Mouse (Mus musculus) hindbrain, postnatal 0 days (tissue): ENCODE data around the gene Tmem150b. TPM values are rescaled to one million over a fixed set of nuclear protein-coding genes. Genes with fewer than 3 reads are reported as not detected.

Experiments
- ATAC-seq: fragments of 200-750 bp; cut with Nextera tagmentation; 2 replicates; pipeline ENCODE4 v1.8.0; 2017; ENCODE audit warnings: mild to moderate bottlenecking, moderate TSS enrichment, moderate library complexity
- DNase-seq: peaks from one replicate; pipeline ENCODE4 v3.0.0-alpha.2; 2015; ENCODE audit warnings: low spot score
- H3K27ac ChIP-seq: fragments of 300-500 bp; sonication (generic); 2 replicates; pipeline ENCODE4 v1.5.1; 2014; ENCODE audit warnings: mild to moderate bottlenecking
- H3K27me3 ChIP-seq: fragments of 300-500 bp; sonication (generic); 2 replicates; pipeline ENCODE4 v1.6.1; 2014; ENCODE audit warnings: low read length, mixed read lengths; ENCODE audit not compliant: insufficient read depth
- H3K36me3 ChIP-seq: fragments of 300-500 bp; sonication (generic); 2 replicates; pipeline ENCODE4 v1.6.1; 2014; ENCODE audit warnings: low read length, mixed read lengths; ENCODE audit not compliant: insufficient read depth
- H3K4me1 ChIP-seq: fragments of 300-500 bp; sonication (generic); 2 replicates; pipeline ENCODE4 v1.6.1; 2014; ENCODE audit warnings: antibody characterized with exemption, low read length, mixed read lengths; ENCODE audit not compliant: insufficient read depth
- H3K4me2 ChIP-seq: fragments of 300-500 bp; sonication (generic); 2 replicates; pipeline ENCODE4 v1.6.1; 2014; ENCODE audit warnings: low read depth, mild to moderate bottlenecking, low read length, moderate library complexity, mixed read lengths
- H3K4me3 ChIP-seq: fragments of 300-500 bp; sonication (generic); 2 replicates; pipeline ENCODE4 v1.5.1; 2014; ENCODE audit warnings: low read length
- H3K9ac ChIP-seq: fragments of 300-500 bp; sonication (generic); replicated peaks from 2 replicates; pipeline ENCODE4 v1.6.1; 2014; ENCODE audit warnings: mild to moderate bottlenecking, low read length, moderate library complexity, mixed read lengths
- H3K9me3 ChIP-seq: fragments of 300-500 bp; sonication (generic); 2 replicates; pipeline ENCODE4 v1.6.1; 2016; ENCODE audit warnings: low read length, mixed read lengths
- CTCF ChIP-seq: IDR thresholded peaks from 2 replicates; pipeline ENCODE4 v1.5.1; 2016; ENCODE audit warnings: antibody characterized with exemption, control low read depth, low read depth
- WGBS: fragments of 180-500 bp; shearing (Covaris S2); extraction: QIAGEN DNeasy Blood & Tissue Kit; methylation state at CpG from one replicate; pipeline ENCODE4 v1.1.7; 2014; 5-methylcytosine and 5-hydroxymethylcytosine counted together
- polyA plus RNA-seq: library from polyadenylated mRNA; unstranded; fragments of >200 nt; fragmentation: Nextera tagmentation; extraction: Ambion mirVana; gene quantifications from 2 replicates; pipeline ENCODE4 v1.2.1, GENCODE M21; 2015
- total RNA-seq: library from RNA; depleted of rRNA; stranded (reverse); fragments of >200 nt; gene quantifications from 2 replicates; pipeline ENCODE4 v1.2.3, GENCODE M21; 2014

Gene Tmem150b
- total and polyA plus RNA-seq, 2 experiments from 2014 or later: 0.13 TPM; not detected in 1

GRCm38 (mm10) chr7:4731090-4731489 is 6.0 kb upstream of the Tmem150b start:
- no peak overlapping the region for H3K4me2 ChIP-seq
- H3K9ac ChIP-seq: no peak overlapping the region
- 82% methylated on average over 5 of the region's 5 CpGs for WGBS
- no peaks in the 10 kb centered on the region for H3K27me3 ChIP-seq
- H3K4me1 ChIP-seq: no peaks in the 10 kb centered on the region
- H3K27ac ChIP-seq: no peak overlapping the region
- no peak for ATAC-seq
- no peaks in the 10 kb centered on the region for H3K36me3 ChIP-seq
- H3K9me3 ChIP-seq: no peaks in the 10 kb centered on the region
- DNase-seq: no peak
- no peak overlapping the region for H3K4me3 ChIP-seq
- TF ChIP-seq CTCF: no peak

- Histone ChIP-seq H3K27me3 (no peaks in the 10 kb centered on the region), H3K36me3 (no peaks in the 10 kb centered on the region), H3K4me3 (no peak overlapping the region), H3K9ac (no peak overlapping the region), H3K27ac (no peak overlapping the region), H3K4me1 (no peaks in the 10 kb centered on the region), H3K4me2 (no peak overlapping the region), H3K9me3 (no peaks in the 10 kb centered on the region)
- DNase-seq (no peak), ATAC-seq (no peak)
- 82% methylated on average over 3 of the region's 3 CpGs for WGBS
- TF ChIP-seq CTCF: no peak
Measured at GRCm38 (mm10) chr7:4724359-4724758, 690 bp downstream of the Tmem150b start.

- WGBS: 35% methylated on average over 12 of the region's 12 CpGs
- H3K4me2 ChIP-seq: peak overlapping the region; percentile 50
- no peaks in the 10 kb centered on the region for H3K27me3 ChIP-seq
- DNase-seq: peak; percentile 53
- peak overlapping the region; percentile 25 for H3K4me3 ChIP-seq
- H3K4me1 ChIP-seq: no peaks in the 10 kb centered on the region
- H3K9me3 ChIP-seq: no peaks in the 10 kb centered on the region
- no peak for TF ChIP-seq CTCF
- H3K27ac ChIP-seq: no peak overlapping the region
- no peak overlapping the region for H3K9ac ChIP-seq
- H3K36me3 ChIP-seq: no peaks in the 10 kb centered on the region
- ATAC-seq: peak; percentile 63; the same call in 1 of the 2 replicates
Measured at GRCm38 (mm10) chr7:4723508-4723907, 1.5 kb downstream of the Tmem150b start.

GRCm38 (mm10) chr7:4719276-4719675 is 5.8 kb downstream of the Tmem150b start:
- no peaks in the 10 kb centered on the region for H3K4me1 ChIP-seq
- no peaks in the 10 kb centered on the region for H3K27me3 ChIP-seq
- TF ChIP-seq CTCF: no peak
- no peak overlapping the region for H3K27ac ChIP-seq
- ATAC-seq: no peak
- no peak for DNase-seq
- H3K9ac ChIP-seq: no peak overlapping the region
- H3K4me2 ChIP-seq: no peak overlapping the region
- H3K36me3 ChIP-seq: peaks cover 11% of the 10 kb centered on the region
- no peak overlapping the region for H3K4me3 ChIP-seq
- H3K9me3 ChIP-seq: no peaks in the 10 kb centered on the region
- 89% methylated on average over 3 of the region's 3 CpGs for whole genome bisulfite sequencing

- no peaks in the 10 kb centered on the region for H3K9me3 ChIP-seq
- no peak for DNase-seq
- H3K4me2 ChIP-seq: no peak overlapping the region
- ATAC-seq: no peak
- TF ChIP-seq CTCF: no peak
- no peak overlapping the region for H3K4me3 ChIP-seq
- H3K9ac ChIP-seq: no peak overlapping the region
- H3K4me1 ChIP-seq: no peaks in the 10 kb centered on the region
- 67% methylated on average over 6 of the region's 6 CpGs for WGBS
- H3K27me3 ChIP-seq: no peaks in the 10 kb centered on the region
- H3K27ac ChIP-seq: no peak overlapping the region
- peaks cover 27% of the 10 kb centered on the region for H3K36me3 ChIP-seq
Measured at GRCm38 (mm10) chr7:4716955-4717354, 8.1 kb downstream of the Tmem150b start.

GRCm38 (mm10) chr7:4712594-4712993 is 12.5 kb downstream of the Tmem150b start:
- ATAC-seq (no peak), DNase-seq (no peak)
- Histone ChIP-seq H3K9me3 (no peaks in the 10 kb centered on the region), H3K4me1 (no peaks in the 10 kb centered on the region), H3K27ac (no peak overlapping the region), H3K4me2 (no peak overlapping the region), H3K36me3 (peaks cover 63% of the 10 kb centered on the region), H3K9ac (no peak overlapping the region), H3K27me3 (no peaks in the 10 kb centered on the region), H3K4me3 (no peak overlapping the region)
- TF ChIP-seq CTCF: no peak; the same call in 1 of the 2 replicates
- 89% methylated on average over 3 of the region's 3 CpGs for WGBS

- DNase-seq: peak; percentile 70
- no peak overlapping the region for H3K4me2 ChIP-seq
- ATAC-seq: peak; percentile 41; the same call in 1 of the 2 replicates
- H3K9me3 ChIP-seq: no peaks in the 10 kb centered on the region
- no peaks in the 10 kb centered on the region for H3K4me1 ChIP-seq
- H3K27ac ChIP-seq: no peak overlapping the region
- TF ChIP-seq CTCF: peak; percentile 77
- WGBS: 43% methylated on average over 18 of the region's 18 CpGs
- no peak overlapping the region for H3K4me3 ChIP-seq
- H3K9ac ChIP-seq: no peak overlapping the region; the same call in 1 of the 2 replicates
- H3K27me3 ChIP-seq: no peaks in the 10 kb centered on the region
- peaks cover 54% of the 10 kb centered on the region for H3K36me3 ChIP-seq
Measured at GRCm38 (mm10) chr7:4705098-4705497, 20.0 kb downstream of the Tmem150b start.
